Mouse (Mus musculus) heart, adult 2 months (tissue): Measurements from ENCODE around the gene Nup107. TPM values are rescaled to one million over a fixed set of nuclear protein-coding genes. Genes with fewer than 3 reads are reported as not detected.

Source experiments
- DNase-seq, 2 experiments: peaks; one replicate each; pipeline ENCODE4 v3.0.0; 2021
- H3K27ac ChIP-seq: fragments of 200-600 bp; 2 replicates; pipeline ENCODE4 v1.8.1; 2022
- H3K27me3 ChIP-seq: fragments of 200-500 bp; 2 replicates; pipeline ENCODE4 v1.6.1; 2012; ENCODE audit warnings: mild to moderate bottlenecking, low read length, inconsistent platforms, mixed read lengths; ENCODE audit not compliant: control insufficient read depth, insufficient read depth
- H3K36me3 ChIP-seq: fragments of 200-500 bp; 2 replicates; pipeline ENCODE4 v1.6.1; 2012; ENCODE audit warnings: low read length, inconsistent platforms; ENCODE audit not compliant: control insufficient read depth, insufficient read depth
- H3K4me1 ChIP-seq: fragments of 200-500 bp; 2 replicates; pipeline ENCODE4 v1.6.1; 2011; ENCODE audit warnings: low read length; ENCODE audit not compliant: control insufficient read depth, insufficient read depth
- H3K4me3 ChIP-seq: fragments of 200-600 bp; 2 replicates; pipeline ENCODE4 v1.8.1; 2022
- H3K79me2 ChIP-seq: fragments of 200-500 bp; replicated peaks from 2 replicates; pipeline ENCODE4 v1.6.1; 2012; ENCODE audit warnings: mild to moderate bottlenecking, inconsistent platforms, low read length, moderate library complexity, mixed read lengths; ENCODE audit not compliant: control insufficient read depth, insufficient read depth
- H3K9ac ChIP-seq: fragments of 200-500 bp; 2 replicates; pipeline ENCODE4 v1.6.1; 2012; ENCODE audit warnings: low read depth, mild to moderate bottlenecking, control low read depth, inconsistent platforms, low read length, mixed read lengths
- CTCF ChIP-seq: fragments of 200-600 bp; IDR thresholded peaks from 2 replicates; pipeline ENCODE4 v1.8.1; 2022; ENCODE audit warnings: antibody characterized with exemption, mild to moderate bottlenecking, moderate library complexity
- EP300 ChIP-seq: fragments of 200-500 bp; IDR thresholded peaks from 2 replicates; pipeline ENCODE4 v1.6.1; 2011; ENCODE audit warnings: low read depth, low read length, control low read depth; ENCODE audit not compliant: insufficient read depth
- POLR2A ChIP-seq: fragments of 200-500 bp; IDR thresholded peaks from 2 replicates; pipeline ENCODE4 v1.6.1; 2011; ENCODE audit warnings: mild to moderate bottlenecking, low read depth, low read length, control low read depth; ENCODE audit not compliant: insufficient read depth
- WGBS: fragments of 180-500 bp; shearing (Covaris S2); methylation state at CpG from one replicate; pipeline ENCODE4 v1.1.7; 2018; 5-methylcytosine and 5-hydroxymethylcytosine counted together
- intact Hi-C: fragments of 180-260 bp; cut with DNase I; formaldehyde crosslinking; loops from one replicate; pipeline ENCODE4 v1.15.1; 2025
- polyA plus RNA-seq: library from polyadenylated mRNA; depleted of rRNA; stranded (reverse); fragments of >200 nt; gene quantifications from 2 replicates; pipeline ENCODE4 v1.2.3, GENCODE M21; 2012
- total RNA-seq, 2 experiments: library from RNA; stranded (reverse); gene quantifications; 2 replicates each; pipeline ENCODE4 v1.2.3; 2021

The Nup107 gene
- total and polyA plus RNA-seq, 3 experiments: 4.9 to 8.6 (median 7.0) TPM

DNA sequence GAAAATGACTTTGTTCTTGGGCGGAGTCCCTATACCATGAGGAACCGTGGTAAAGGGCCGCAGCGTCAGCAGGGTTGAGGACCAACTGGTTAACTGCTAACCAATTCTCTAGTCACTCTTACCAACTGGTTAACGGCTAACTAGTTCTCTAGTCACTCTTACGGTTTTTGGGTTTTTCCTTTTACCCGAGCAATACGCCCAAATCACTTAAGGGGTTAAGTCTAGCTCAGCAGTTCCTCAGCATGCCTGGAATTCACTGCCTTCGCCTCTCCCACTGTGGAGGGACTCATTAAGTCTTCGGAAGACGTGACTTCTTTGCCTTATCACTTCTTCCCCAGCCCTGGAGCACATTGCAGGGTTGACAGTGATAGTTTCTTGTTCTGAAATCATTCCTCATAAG is 18.0 kb upstream of the Nup107 start:
- no peaks in the 10 kb centered on the region for H3K4me1 ChIP-seq
- intact Hi-C loops: no loop called here
- H3K79me2 ChIP-seq: no peaks in the 10 kb centered on the region
- no peak overlapping the region for H3K4me3 ChIP-seq
- no peaks in the 10 kb centered on the region for H3K27me3 ChIP-seq
- TF ChIP-seq CTCF (no peak), EP300 (no peak), POLR2A (no peak)
- H3K36me3 ChIP-seq: peaks cover 8% of the 10 kb centered on the region
- peak in 1 of 2 experiments; percentile 8 for DNase-seq
- whole genome bisulfite sequencing: 81% methylated on average over 11 of the region's 11 CpGs
- no peak overlapping the region for H3K9ac ChIP-seq
- no peak overlapping the region for H3K27ac ChIP-seq

- Histone ChIP-seq H3K36me3 (0 out of 2 replicates have a peak, but pooled peaks cover 2% of the 10 kb centered on the region), H3K9ac (no peak overlapping the region), H3K79me2 (no peaks in the 10 kb centered on the region), H3K27me3 (no peaks in the 10 kb centered on the region), H3K4me3 (no peak overlapping the region), H3K4me1 (no peaks in the 10 kb centered on the region), H3K27ac (no peak overlapping the region)
- no peak for TF ChIP-seq POLR2A
- no peak for TF ChIP-seq EP300
- TF ChIP-seq CTCF: no peak
- intact Hi-C loops: no loop called here
- no peak for DNase-seq
- 68% methylated on average over 6 of the region's 6 CpGs for WGBS
Observed at GRCm38 (mm10) chr10:117808068-117808467, 15.6 kb upstream of the Nup107 start.

DNA sequence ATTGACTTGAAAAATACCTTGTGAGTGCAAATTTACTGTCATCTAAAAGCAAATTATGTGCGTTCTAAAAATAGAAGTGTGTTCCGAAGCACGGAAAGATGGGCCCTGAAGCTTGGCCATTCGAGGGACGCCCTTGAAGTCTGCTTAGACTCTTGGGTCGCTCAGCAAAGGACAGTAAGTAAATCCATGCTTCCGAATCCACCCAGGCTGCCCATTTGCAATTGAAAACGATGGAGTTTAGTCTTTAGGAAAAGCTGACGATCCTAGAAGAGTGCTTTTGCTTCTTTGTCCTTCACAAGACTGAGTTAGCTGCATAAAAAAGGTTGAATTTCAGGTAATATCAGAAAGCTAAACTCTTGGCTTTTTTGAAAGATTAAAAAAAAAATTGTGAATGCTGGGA is 13.4 kb upstream of the Nup107 start:
- H3K4me3 ChIP-seq: no peak overlapping the region
- H3K4me1 ChIP-seq: no peaks in the 10 kb centered on the region
- no peak for DNase-seq
- no peak overlapping the region for H3K9ac ChIP-seq
- no peaks in the 10 kb centered on the region for H3K79me2 ChIP-seq
- 0 out of 2 replicates have a peak, but pooled peaks cover 2% of the 10 kb centered on the region for H3K36me3 ChIP-seq
- no peaks in the 10 kb centered on the region for H3K27me3 ChIP-seq
- TF ChIP-seq EP300: no peak
- WGBS: 47% methylated on average over 9 of the region's 9 CpGs
- no peak overlapping the region for H3K27ac ChIP-seq
- intact Hi-C loops: no loop called here

DNA sequence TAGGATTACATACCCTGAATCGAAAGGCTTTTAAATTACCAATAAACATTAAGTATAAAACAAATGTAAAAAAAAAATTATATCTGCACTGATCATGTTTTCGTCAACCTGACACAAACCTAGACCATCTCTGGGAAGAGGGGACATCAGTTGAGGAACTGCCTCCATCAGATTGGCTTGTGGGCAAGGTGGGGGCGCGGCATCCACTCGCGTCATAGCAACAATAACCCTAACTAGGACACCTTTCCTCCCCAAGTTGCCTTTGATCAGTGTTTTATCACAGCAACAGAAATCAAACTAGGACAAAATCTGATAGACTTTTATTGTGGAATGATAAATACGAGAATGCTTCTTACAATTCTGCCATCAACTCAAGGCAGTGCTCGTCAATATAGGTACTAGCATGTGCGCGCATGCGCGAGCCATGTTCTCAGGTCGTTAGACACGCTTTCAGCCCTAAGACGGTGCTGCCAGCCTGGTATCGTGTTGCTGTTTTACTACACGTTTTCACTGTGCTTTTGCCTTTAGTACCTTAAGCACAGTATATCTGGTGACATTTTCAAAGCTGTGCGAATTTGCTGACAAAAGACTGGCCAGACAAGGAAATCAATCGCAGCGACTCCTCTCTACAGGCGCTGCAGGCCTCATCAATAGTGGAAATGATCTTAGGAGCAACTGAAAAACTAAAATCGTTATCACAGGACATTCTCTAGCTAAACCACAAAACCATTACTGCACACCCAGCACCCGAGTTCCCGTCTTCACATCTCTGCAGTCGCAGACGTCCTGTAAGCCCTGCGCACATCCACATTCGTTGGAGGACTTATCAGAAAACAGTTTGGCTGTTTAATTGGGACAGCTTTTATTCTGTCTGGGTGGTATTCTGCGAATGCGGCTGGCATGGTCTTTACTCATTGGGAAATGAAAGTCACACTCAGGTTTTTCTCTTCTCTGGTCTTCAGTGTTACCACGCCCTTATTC is 11.7 kb upstream of the Nup107 start:
- intact Hi-C loops: no loop called here
- 86% methylated on average over 31 of the region's 31 CpGs for WGBS
- TF ChIP-seq EP300 (no peak), CTCF (no peak)

GRCm38 (mm10) chr10:117801886-117802285 is 9.4 kb upstream of the Nup107 start:
- intact Hi-C loops: no loop called here
- 92% methylated on average over 9 of the region's 9 CpGs for WGBS
- H3K79me2 ChIP-seq: no peaks in the 10 kb centered on the region
- H3K4me1 ChIP-seq: no peaks in the 10 kb centered on the region
- no peaks in the 10 kb centered on the region for H3K27me3 ChIP-seq
- TF ChIP-seq CTCF: no peak
- no peak for TF ChIP-seq POLR2A
- no peak for TF ChIP-seq EP300
- no peaks in the 10 kb centered on the region for H3K36me3 ChIP-seq
- peak in 1 of 2 experiments; percentile 1 for DNase-seq
- H3K27ac ChIP-seq: no peak overlapping the region
- H3K9ac ChIP-seq: no peak overlapping the region
- no peak overlapping the region for H3K4me3 ChIP-seq

More for the DNA sequence above, 11.7 kb upstream of the Nup107 start:
- no peaks in the 10 kb centered on the region for H3K27me3 ChIP-seq
- H3K4me1 ChIP-seq: no peaks in the 10 kb centered on the region
- H3K79me2 ChIP-seq: no peaks in the 10 kb centered on the region
- DNase-seq: peak in 1 of 2 experiments; percentile 13
- no peak overlapping the region for H3K4me3 ChIP-seq
- no peak overlapping the region for H3K9ac ChIP-seq
- H3K27ac ChIP-seq: no peak overlapping the region
- H3K36me3 ChIP-seq: no peaks in the 10 kb centered on the region

- Histone ChIP-seq H3K36me3 (no peaks in the 10 kb centered on the region), H3K4me1 (no peaks in the 10 kb centered on the region), H3K4me3 (no peak overlapping the region), H3K27ac (no peak overlapping the region), H3K79me2 (no peaks in the 10 kb centered on the region), H3K27me3 (no peaks in the 10 kb centered on the region), H3K9ac (no peak overlapping the region)
- DNase-seq: no peak
- 86% methylated on average over 11 of the region's 11 CpGs for WGBS
- TF ChIP-seq POLR2A: no peak
- no peak for TF ChIP-seq EP300
- TF ChIP-seq CTCF: no peak
- intact Hi-C loops: no loop called here
Observed at GRCm38 (mm10) chr10:117799806-117800205, 7.3 kb upstream of the Nup107 start.
